Mouse (Mus musculus): ENCODE data around the gene Vsig8. TPM values are rescaled to one million over a fixed set of nuclear protein-coding genes. Genes with fewer than 3 reads are reported as not detected.

The Vsig8 gene
- polyA plus RNA-seq, 1 experiment from 2014 or later, result 0.31 TPM

GRCm38 (mm10) chr1:172514213-172514529, 41.6 kb upstream of the Vsig8 start:
- Histone ChIP-seq H3K9ac (ENCODE audit: low read depth, low read length) (peak overlapping the region; percentile 41; the same call in 1 of the 2 replicates), H3K27me3 (replicated peaks; ENCODE audit: control insufficient read depth, insufficient read depth, low read length) (no peaks in the 10 kb centered on the region), H3K27ac (ENCODE audit: low read length) (peak overlapping the region; percentile 63), H3K36me3 (ENCODE audit: control insufficient read depth, insufficient read depth, low read length) (no peaks in the 10 kb centered on the region), H3K4me2 (ENCODE audit: low read depth, low read length) (no peak overlapping the region), H3K4me1 (ENCODE audit: control insufficient read depth, insufficient read depth, low read length) (peaks cover 19% of the 10 kb centered on the region), H3K9me3 (ENCODE audit: control insufficient read depth, low read length) (no peaks in the 10 kb centered on the region), H3K4me3 (ENCODE audit: low read length) (no peak overlapping the region)
- 74% methylated on average over 4 of the region's 4 CpGs for WGBS
- ATAC-seq, result no peak

GRCm38 (mm10) chr1:172514551-172515268, 41.0 kb upstream of the Vsig8 start:
- Histone ChIP-seq H3K9me3 (ENCODE audit: control insufficient read depth, low read length) (no peaks in the 10 kb centered on the region), H3K36me3 (ENCODE audit: control insufficient read depth, insufficient read depth, low read length) (no peaks in the 10 kb centered on the region), H3K9ac (ENCODE audit: low read depth, low read length) (peak overlapping the region; percentile 41; the same call in 1 of the 2 replicates), H3K27ac (ENCODE audit: low read length) (peak overlapping the region; percentile 63), H3K4me1 (ENCODE audit: control insufficient read depth, insufficient read depth, low read length) (peaks cover 19% of the 10 kb centered on the region), H3K4me3 (ENCODE audit: low read length) (no peak overlapping the region), H3K4me2 (ENCODE audit: low read depth, low read length) (no peak overlapping the region), H3K27me3 (replicated peaks; ENCODE audit: control insufficient read depth, insufficient read depth, low read length) (no peaks in the 10 kb centered on the region)
- no peak for ATAC-seq
- 73% methylated on average over 7 of the region's 7 CpGs for WGBS

GRCm38 (mm10) chr1:172515396-172515795, 40.3 kb upstream of the Vsig8 start:
- Histone ChIP-seq H3K27me3 (replicated peaks; ENCODE audit: control insufficient read depth, insufficient read depth, low read length) (no peaks in the 10 kb centered on the region), H3K4me1 (ENCODE audit: control insufficient read depth, insufficient read depth, low read length) (peaks cover 26% of the 10 kb centered on the region), H3K27ac (ENCODE audit: low read length) (peak overlapping the region; percentile 65), H3K4me3 (ENCODE audit: low read length) (no peak overlapping the region), H3K9ac (ENCODE audit: low read depth, low read length) (no peak overlapping the region), H3K9me3 (ENCODE audit: control insufficient read depth, low read length) (no peaks in the 10 kb centered on the region), H3K36me3 (ENCODE audit: control insufficient read depth, insufficient read depth, low read length) (no peaks in the 10 kb centered on the region), H3K4me2 (ENCODE audit: low read depth, low read length) (no peak overlapping the region)
- peak; percentile 81 for ATAC-seq
- WGBS, result 62% methylated on average over 1 of the region's 1 CpGs

GRCm38 (mm10) chr1:172518013-172518412, 37.7 kb upstream of the Vsig8 start:
- ATAC-seq, result no peak
- 77% methylated on average over 4 of the region's 4 CpGs for WGBS
- Histone ChIP-seq H3K4me1 (ENCODE audit: control insufficient read depth, insufficient read depth, low read length) (peaks cover 31% of the 10 kb centered on the region), H3K27ac (ENCODE audit: low read length) (no peak overlapping the region), H3K9ac (ENCODE audit: low read depth, low read length) (no peak overlapping the region), H3K4me3 (ENCODE audit: low read length) (no peak overlapping the region), H3K9me3 (ENCODE audit: control insufficient read depth, low read length) (no peaks in the 10 kb centered on the region), H3K4me2 (ENCODE audit: low read depth, low read length) (no peak overlapping the region), H3K36me3 (ENCODE audit: control insufficient read depth, insufficient read depth, low read length) (no peaks in the 10 kb centered on the region), H3K27me3 (replicated peaks; ENCODE audit: control insufficient read depth, insufficient read depth, low read length) (no peaks in the 10 kb centered on the region)

- Histone ChIP-seq H3K27ac (ENCODE audit: low read length) (peak overlapping the region; percentile 15; the same call in 1 of the 2 replicates), H3K4me1 (ENCODE audit: control insufficient read depth, insufficient read depth, low read length) (peaks cover 21% of the 10 kb centered on the region), H3K4me3 (ENCODE audit: low read length) (no peak overlapping the region), H3K9ac (ENCODE audit: low read depth, low read length) (0 out of 2 replicates have a peak overlapping the region, but pooled peaks have one; percentile 14), H3K9me3 (ENCODE audit: control insufficient read depth, low read length) (no peaks in the 10 kb centered on the region), H3K27me3 (replicated peaks; ENCODE audit: control insufficient read depth, insufficient read depth, low read length) (no peaks in the 10 kb centered on the region), H3K4me2 (ENCODE audit: low read depth, low read length) (no peak overlapping the region), H3K36me3 (ENCODE audit: control insufficient read depth, insufficient read depth, low read length) (no peaks in the 10 kb centered on the region)
- ATAC-seq, result no peak
- WGBS, result 53% methylated on average over 6 of the region's 6 CpGs
These were observed 36.1 kb upstream of the Vsig8 start for GRCm38 (mm10) chr1:172519644-172520043.

- Histone ChIP-seq H3K9me3 (ENCODE audit: control insufficient read depth, low read length) (no peaks in the 10 kb centered on the region), H3K27me3 (replicated peaks; ENCODE audit: control insufficient read depth, insufficient read depth, low read length) (no peaks in the 10 kb centered on the region), H3K27ac (ENCODE audit: low read length) (peak within 1 kb of the TSS; percentile 15; the same call in 1 of the 2 replicates), H3K36me3 (ENCODE audit: control insufficient read depth, insufficient read depth, low read length) (no peaks in the 10 kb centered on the region), H3K4me1 (ENCODE audit: control insufficient read depth, insufficient read depth, low read length) (peaks cover 21% of the 10 kb centered on the region), H3K4me2 (ENCODE audit: low read depth, low read length) (peak within 1 kb of the TSS; percentile 66), H3K9ac (ENCODE audit: low read depth, low read length) (peak within 1 kb of the TSS; percentile 49), H3K4me3 (ENCODE audit: low read length) (peak within 1 kb of the TSS; percentile 47)
- ATAC-seq, result peak; percentile 85
- WGBS, result 4% methylated on average over 28 of the region's 28 CpGs
These were observed 34.9 kb upstream of the Vsig8 start, which contains the start of gene Cfap45 for GRCm38 (mm10) chr1:172520576-172521440. Gene Cfap45 (plus strand): TSS chr1:172520801.

- WGBS, result 64% methylated on average over 7 of the region's 7 CpGs
- ATAC-seq, result no peak
- no peak overlapping the region for H3K9ac ChIP-seq (ENCODE audit: low read depth, low read length)
- H3K4me1 ChIP-seq (ENCODE audit: control insufficient read depth, insufficient read depth, low read length), result peaks cover 21% of the 10 kb centered on the region
- no peak overlapping the region for H3K4me3 ChIP-seq (ENCODE audit: low read length)
- no peak overlapping the region for H3K4me2 ChIP-seq (ENCODE audit: low read depth, low read length)
- H3K36me3 ChIP-seq (ENCODE audit: control insufficient read depth, insufficient read depth, low read length), result no peaks in the 10 kb centered on the region
- no peaks in the 10 kb centered on the region for H3K27me3 ChIP-seq (replicated peaks; ENCODE audit: control insufficient read depth, insufficient read depth, low read length)
- H3K27ac ChIP-seq (ENCODE audit: low read length), result no peak overlapping the region
- H3K9me3 ChIP-seq (ENCODE audit: control insufficient read depth, low read length), result no peaks in the 10 kb centered on the region
These were observed 33.2 kb upstream of the Vsig8 start for GRCm38 (mm10) chr1:172522524-172522923.

GRCm38 (mm10) chr1:172523699-172524101, 32.0 kb upstream of the Vsig8 start:
- H3K36me3 ChIP-seq (ENCODE audit: control insufficient read depth, insufficient read depth, low read length), result no peaks in the 10 kb centered on the region
- no peak overlapping the region for H3K4me3 ChIP-seq (ENCODE audit: low read length)
- H3K4me2 ChIP-seq (ENCODE audit: low read depth, low read length), result no peak overlapping the region
- 63% methylated on average over 12 of the region's 12 CpGs for WGBS
- no peak for ATAC-seq
- H3K27me3 ChIP-seq (replicated peaks; ENCODE audit: control insufficient read depth, insufficient read depth, low read length), result no peaks in the 10 kb centered on the region
- H3K27ac ChIP-seq (ENCODE audit: low read length), result no peak overlapping the region
- H3K9me3 ChIP-seq (ENCODE audit: control insufficient read depth, low read length), result no peaks in the 10 kb centered on the region
- no peak overlapping the region for H3K9ac ChIP-seq (ENCODE audit: low read depth, low read length)
- peaks cover 21% of the 10 kb centered on the region for H3K4me1 ChIP-seq (ENCODE audit: control insufficient read depth, insufficient read depth, low read length)

- peak; percentile 26 for ATAC-seq
These were observed 30.5 kb upstream of the Vsig8 start for GRCm38 (mm10) chr1:172525027-172525764.

More at GRCm38 (mm10) chr1:172525027-172525764, 30.5 kb upstream of the Vsig8 start:
- Histone ChIP-seq H3K4me2 (ENCODE audit: low read depth, low read length) (peak overlapping the region; percentile 30; the same call in 1 of the 2 replicates), H3K4me3 (ENCODE audit: low read length) (no peak overlapping the region), H3K9ac (ENCODE audit: low read depth, low read length) (peak overlapping the region; percentile 30), H3K27me3 (replicated peaks; ENCODE audit: control insufficient read depth, insufficient read depth, low read length) (no peaks in the 10 kb centered on the region), H3K9me3 (ENCODE audit: control insufficient read depth, low read length) (no peaks in the 10 kb centered on the region), H3K4me1 (ENCODE audit: control insufficient read depth, insufficient read depth, low read length) (peaks cover 16% of the 10 kb centered on the region), H3K36me3 (ENCODE audit: control insufficient read depth, insufficient read depth, low read length) (no peaks in the 10 kb centered on the region), H3K27ac (ENCODE audit: low read length) (peak overlapping the region; percentile 68; the same call in 1 of the 2 replicates)
- 35% methylated on average over 15 of the region's 15 CpGs for WGBS

Measured in intestine, embryonic 16.5 days (tissue).